Comparison of ENCODE assay signal across 10 mouse cellular contexts in the genomic region with DNA sequence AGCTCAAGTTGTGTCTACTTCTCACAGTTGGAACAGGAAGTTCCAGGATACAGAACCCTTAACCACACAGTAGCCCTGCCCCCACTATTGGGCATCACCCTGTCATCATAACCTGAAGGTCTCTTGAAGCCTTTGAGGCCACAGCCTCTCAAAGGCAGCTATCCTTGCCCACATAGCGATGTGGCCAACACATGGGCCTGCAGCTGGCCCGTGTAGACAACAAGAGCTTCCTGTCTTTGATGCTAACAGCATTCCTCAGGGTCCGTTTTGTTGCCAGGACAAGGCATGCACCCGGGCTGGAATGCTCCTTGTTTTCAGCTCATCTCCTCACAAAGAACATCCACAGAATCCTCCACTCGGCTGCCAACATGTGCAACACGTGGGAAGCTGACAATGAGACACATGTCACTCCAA.
DNase-seq lines count a peak whose midpoint lies in the region; ATAC-seq and TF ChIP-seq lines count a peak whose summit lies in the region.
"Had no signal": no experiment of that assay in that cellular context is flagged by ENCODE, and none has a peak within 500 bp of the region (broad histone marks: within the 10 kb centered on the region; RNA-seq: fewer than 3 reads in every experiment).

No protein-coding gene starts in this region.

- 0 out of 2 replicates have a peak, but pooled peaks cover 9% of the 10 kb centered on the region for H3K36me3 ChIP-seq in hindbrain, embryonic 13.5 days
- 0 out of 2 replicates have a peak, but pooled peaks cover 5% of the 10 kb centered on the region for H3K36me3 ChIP-seq in midbrain, embryonic 14.5 days (ENCODE audit: control insufficient read depth, insufficient read depth, low read length)
- H3K36me3 ChIP-seq in heart, embryonic 12.5 days: peaks cover 8% of the 10 kb centered on the region; the same call in 1 of the 2 replicates
- H3K36me3 ChIP-seq: heart, embryonic 15.5 days had no signal

- H3K4me2 ChIP-seq in hindbrain, embryonic 13.5 days: no peak overlapping the region
- H3K4me2 ChIP-seq in midbrain, embryonic 14.5 days (ENCODE audit: low read length): no peak overlapping the region
- no peak overlapping the region for H3K4me2 ChIP-seq in heart, embryonic 12.5 days
- H3K4me2 ChIP-seq: heart, embryonic 15.5 days had no signal

- H3K9me3 ChIP-seq in hindbrain, embryonic 13.5 days: no peaks in the 10 kb centered on the region
- H3K9me3 ChIP-seq in midbrain, embryonic 14.5 days (ENCODE audit: control insufficient read depth, low read length): no peaks in the 10 kb centered on the region
- 0 out of 2 replicates have a peak, but pooled peaks cover 4% of the 10 kb centered on the region for H3K9me3 ChIP-seq in heart, embryonic 12.5 days (replicated peaks)
- H3K9me3 ChIP-seq: G1E; heart, embryonic 15.5 days had no signal

- peaks cover 15% of the 10 kb centered on the region for H3K4me1 ChIP-seq in hindbrain, embryonic 13.5 days (replicated peaks)
- H3K4me1 ChIP-seq in midbrain, embryonic 14.5 days (ENCODE audit: control insufficient read depth, insufficient read depth, low read length): 0 out of 2 replicates have a peak, but pooled peaks cover 10% of the 10 kb centered on the region
- H3K4me1 ChIP-seq in heart, embryonic 12.5 days (replicated peaks): peaks cover 20% of the 10 kb centered on the region

- no peaks in the 10 kb centered on the region for H3K27me3 ChIP-seq in hindbrain, embryonic 13.5 days
- H3K27me3 ChIP-seq in midbrain, embryonic 14.5 days (ENCODE audit: control insufficient read depth, insufficient read depth, low read length): no peaks in the 10 kb centered on the region
- H3K27me3 ChIP-seq in heart, embryonic 12.5 days (replicated peaks): no peaks in the 10 kb centered on the region
- H3K27me3 ChIP-seq: heart, embryonic 15.5 days had no signal

- no peak for TF ChIP-seq POLR2A in brain, embryonic 14.5 days (IDR thresholded peaks at IDR 0.05; ENCODE audit: borderline replicate concordance, extremely low read depth, insufficient read depth, insufficient read length, poor library complexity, severe bottlenecking)

- TF ChIP-seq CTCF in brain, embryonic 14.5 days (IDR thresholded peaks at IDR 0.05; ENCODE audit: borderline replicate concordance, extremely low read depth, insufficient read depth, insufficient read length): no peak

- peak; percentile 53; the same call in 1 of the 2 replicates for ATAC-seq in hindbrain, embryonic 13.5 days (ENCODE audit: low FRiP score)
- peak; percentile 34; the same call in 1 of the 2 replicates for ATAC-seq in midbrain, embryonic 14.5 days (ENCODE audit: low FRiP score, low TSS enrichment)
- no peak for ATAC-seq in heart, embryonic 12.5 days (ENCODE audit: insufficient number of reproducible peaks, low FRiP score)

- peak overlapping the region; percentile 48; the same call in 1 of the 2 replicates for H3K27ac ChIP-seq in hindbrain, embryonic 13.5 days
- no peak overlapping the region for H3K27ac ChIP-seq in midbrain, embryonic 14.5 days (replicated peaks; ENCODE audit: low read depth, low read length)
- H3K27ac ChIP-seq in heart, embryonic 12.5 days (ENCODE audit: poor library complexity, severe bottlenecking): no peak overlapping the region
- H3K27ac ChIP-seq: heart, embryonic 15.5 days had no signal

- peak; percentile 68 for DNase-seq in layer of hippocampus, adult 11-12 months (ENCODE audit: low spot score)
- DNase-seq in layer of hippocampus, postnatal 25 days (ENCODE audit: extremely low spot score in 1 of 2, low spot score in 1 of 2): no peak
- DNase-seq in brain, embryonic 14.5 days (ENCODE audit: low read depth): peak; percentile 64
- DNase-seq in midbrain, embryonic 14.5 days: peak; percentile 42
- no peak for DNase-seq in spleen, postnatal 36 days (ENCODE audit: low spot score in 2 of 2)
- no peak for DNase-seq in spleen, adult 12 weeks (ENCODE audit: low spot score)

- no peak overlapping the region for H3K9ac ChIP-seq in hindbrain, embryonic 13.5 days
- no peak overlapping the region for H3K9ac ChIP-seq in midbrain, embryonic 14.5 days (replicated peaks; ENCODE audit: low read length)
- H3K9ac ChIP-seq in heart, embryonic 12.5 days: no peak overlapping the region
- H3K9ac ChIP-seq: heart, embryonic 15.5 days had no signal

- H3K4me3 ChIP-seq in hindbrain, embryonic 13.5 days: no peak overlapping the region
- no peak overlapping the region for H3K4me3 ChIP-seq in midbrain, embryonic 14.5 days (replicated peaks; ENCODE audit: low read depth, low read length)
- no peak overlapping the region for H3K4me3 ChIP-seq in heart, embryonic 12.5 days
- H3K4me3 ChIP-seq: heart, embryonic 15.5 days had no signal

- 17% methylated on average over 6 of the region's 6 CpGs for WGBS in hindbrain, embryonic 13.5 days
- 18% methylated on average over 6 of the region's 6 CpGs for WGBS in midbrain, embryonic 14.5 days
- 50% methylated on average over 6 of the region's 6 CpGs for WGBS in heart, embryonic 12.5 days

Comparison
In these comparisons a context has a peak if more than half of its experiments do, and no peak if none do; other contexts are left out.
1. DNase-seq: peak in layer of hippocampus, adult 11-12 months (single experiment), brain, embryonic 14.5 days (single experiment) and midbrain, embryonic 14.5 days (single experiment); none in layer of hippocampus, postnatal 25 days (0 of 2), spleen, postnatal 36 days (0 of 2) and spleen, adult 12 weeks (single experiment).